Mouse (Mus musculus): Measurements from ENCODE around the gene Gm20388. TPM values are rescaled to one million over a fixed set of nuclear protein-coding genes. Genes with fewer than 3 reads are reported as not detected.

Gene Gm20388
- polyA plus RNA-seq, 1 experiment = 23.9 TPM

DNA sequence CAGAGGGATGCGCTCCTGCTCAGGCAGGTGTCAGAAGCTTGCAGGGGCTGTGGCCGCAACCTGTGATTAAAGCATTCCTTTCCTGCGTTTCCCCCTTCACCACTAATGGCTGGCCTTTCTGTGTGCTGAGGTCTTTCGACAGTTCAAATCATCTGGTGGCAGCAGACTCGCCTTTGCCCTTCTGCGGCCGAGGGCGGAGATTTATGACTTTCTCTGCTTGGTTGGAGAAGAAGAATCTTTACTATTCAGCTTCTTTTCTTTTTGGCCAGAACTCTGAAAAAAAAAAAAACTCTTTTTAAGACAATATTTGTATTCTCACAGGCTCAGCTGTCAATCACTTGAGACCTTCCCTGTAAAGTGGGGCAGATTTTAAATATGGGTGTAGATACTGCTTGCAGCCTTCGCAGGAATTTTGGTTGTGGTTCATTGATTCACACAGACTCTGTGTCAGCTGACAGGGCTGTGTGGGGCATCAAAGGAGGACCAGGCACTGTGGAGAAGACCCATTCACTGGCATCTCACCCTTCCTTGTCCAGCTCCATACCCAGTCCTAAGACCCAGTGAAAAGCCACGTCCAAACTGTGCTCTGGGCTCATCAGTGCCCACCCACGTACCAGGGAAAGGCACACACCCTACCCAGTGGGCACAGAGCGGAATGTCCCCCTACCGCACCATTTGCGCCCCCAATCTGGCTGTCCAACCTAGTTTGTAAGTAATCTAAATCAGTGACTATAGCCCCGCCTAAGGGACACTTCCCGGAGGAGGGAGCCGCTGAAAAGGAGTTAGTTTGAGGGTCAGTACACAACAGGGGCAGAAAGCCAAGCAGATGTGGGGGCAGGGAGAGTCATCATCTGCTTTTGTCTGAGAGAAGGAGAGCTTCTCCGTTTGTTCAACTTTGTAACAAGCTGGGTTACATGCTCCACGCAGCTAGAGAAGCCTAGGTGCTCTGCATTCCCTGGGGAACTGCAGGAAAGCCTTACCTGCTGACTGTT lies 845.0 kb downstream of the Gm20388 start:
- no peak for TF ChIP-seq POLR2A (IDR thresholded peaks at IDR 0.05; ENCODE audit: extremely low read depth, insufficient read depth, low read length)
- TF ChIP-seq CTCF (IDR thresholded peaks at IDR 0.05; ENCODE audit: extremely low read depth, insufficient read depth, low read length) = no peak
- Histone ChIP-seq H3K4me3 (ENCODE audit: insufficient read depth, low read length) (no peak overlapping the region), H3K27ac (ENCODE audit: insufficient read depth, low read length) (no peak overlapping the region), H3K4me1 (ENCODE audit: control insufficient read depth, insufficient read depth, low read length) (no peaks in the 10 kb centered on the region)

DNA sequence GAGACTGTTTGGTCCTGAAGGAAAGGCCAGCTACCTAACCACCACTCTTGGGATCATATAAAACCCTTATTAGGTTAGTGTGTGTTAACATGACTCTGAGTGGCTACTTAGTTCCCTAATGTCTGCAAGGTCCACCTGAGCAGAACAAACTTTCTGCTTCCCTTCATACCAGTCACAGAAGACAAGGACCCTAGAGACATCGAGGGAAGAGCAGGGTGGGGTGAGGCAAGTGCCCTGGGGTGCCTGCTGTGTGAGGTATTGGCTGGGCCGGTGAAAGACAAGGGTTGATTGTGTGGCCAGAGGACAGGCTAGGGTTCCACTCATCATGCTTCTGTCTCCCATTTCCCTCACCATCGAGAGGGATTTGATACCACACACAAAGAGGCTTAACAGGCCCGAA lies 847.4 kb downstream of the Gm20388 start:
- TF ChIP-seq CTCF (IDR thresholded peaks at IDR 0.05; ENCODE audit: extremely low read depth, insufficient read depth, low read length) (no peak), POLR2A (IDR thresholded peaks at IDR 0.05; ENCODE audit: extremely low read depth, insufficient read depth, low read length) (no peak)
- Histone ChIP-seq H3K4me3 (ENCODE audit: insufficient read depth, low read length) (no peak overlapping the region), H3K27ac (ENCODE audit: insufficient read depth, low read length) (no peak overlapping the region), H3K4me1 (ENCODE audit: control insufficient read depth, insufficient read depth, low read length) (no peaks in the 10 kb centered on the region)

DNA sequence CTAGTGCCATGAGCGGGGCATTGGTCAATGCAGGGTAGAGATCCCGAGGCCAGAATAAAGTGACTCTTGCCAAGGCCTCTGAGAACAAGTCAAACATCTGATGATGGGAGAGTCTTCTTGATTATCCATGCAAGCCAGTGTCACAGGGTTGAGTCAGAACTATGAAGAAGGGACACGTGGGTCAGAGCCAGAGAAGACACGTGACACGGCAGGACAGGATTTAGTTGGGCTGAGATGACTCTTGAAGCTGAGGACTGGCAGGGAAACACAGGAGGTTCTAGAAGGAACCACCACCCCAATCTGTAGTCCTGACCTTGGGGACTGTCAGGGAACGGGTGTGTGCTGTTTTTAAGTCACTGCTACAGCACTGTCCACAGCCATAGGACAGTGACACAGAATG lies 849.2 kb downstream of the Gm20388 start:
- H3K4me1 ChIP-seq (ENCODE audit: control insufficient read depth, insufficient read depth, low read length) = no peaks in the 10 kb centered on the region
- no peak overlapping the region for H3K27ac ChIP-seq (ENCODE audit: insufficient read depth, low read length)
- no peak overlapping the region for H3K4me3 ChIP-seq (ENCODE audit: insufficient read depth, low read length)
- TF ChIP-seq CTCF (IDR thresholded peaks at IDR 0.05; ENCODE audit: extremely low read depth, insufficient read depth, low read length) (no peak), POLR2A (IDR thresholded peaks at IDR 0.05; ENCODE audit: extremely low read depth, insufficient read depth, low read length) (no peak)

DNA sequence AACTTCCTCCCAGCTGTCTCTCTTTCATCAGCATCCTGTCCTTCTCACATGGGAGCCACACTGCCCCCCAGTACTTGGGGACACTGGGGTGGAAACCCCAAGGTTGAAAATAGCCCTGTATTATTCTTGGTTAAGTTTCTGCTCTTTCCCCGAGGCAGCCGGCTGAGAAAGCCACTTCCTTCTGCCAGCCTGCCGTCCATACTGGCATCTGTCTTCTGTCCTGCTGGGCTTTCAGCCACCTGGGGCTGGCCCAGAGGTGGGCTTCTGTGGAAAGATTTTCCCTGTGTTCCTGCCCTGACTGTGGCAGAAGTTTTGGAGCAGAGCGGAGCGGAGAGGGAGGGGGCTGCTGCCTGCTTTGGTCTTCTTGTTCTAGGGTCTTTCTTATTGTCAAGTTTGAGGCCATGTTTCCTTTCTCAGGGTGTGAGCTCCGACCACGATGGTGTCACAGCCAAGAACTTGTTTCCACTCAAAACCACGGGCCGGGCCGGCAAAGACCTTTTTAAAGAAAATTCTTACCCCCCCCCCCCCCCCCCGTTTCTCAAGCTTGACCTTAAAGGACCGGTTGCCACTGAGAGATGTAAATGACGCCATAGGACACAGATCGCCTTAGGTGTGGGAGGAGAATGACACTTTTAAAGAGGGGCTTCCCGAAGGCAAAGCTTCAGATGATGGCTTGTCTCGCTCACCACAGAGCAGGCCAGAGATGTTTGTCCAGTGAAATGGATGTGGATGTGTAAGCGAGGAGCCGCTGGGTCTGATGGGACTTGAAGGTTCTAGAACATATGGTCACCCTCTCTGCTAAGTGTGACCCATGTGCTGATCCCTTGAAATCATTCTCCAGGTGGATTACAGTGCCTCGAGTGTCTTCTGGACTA lies 849.9 kb downstream of the Gm20388 start:
- no peak for TF ChIP-seq CTCF (IDR thresholded peaks at IDR 0.05; ENCODE audit: extremely low read depth, insufficient read depth, low read length)
- TF ChIP-seq POLR2A (IDR thresholded peaks at IDR 0.05; ENCODE audit: extremely low read depth, insufficient read depth, low read length) = no peak
- no peaks in the 10 kb centered on the region for H3K4me1 ChIP-seq (ENCODE audit: control insufficient read depth, insufficient read depth, low read length)
- H3K4me3 ChIP-seq (ENCODE audit: insufficient read depth, low read length) = no peak overlapping the region
- no peak overlapping the region for H3K27ac ChIP-seq (ENCODE audit: insufficient read depth, low read length)

DNA sequence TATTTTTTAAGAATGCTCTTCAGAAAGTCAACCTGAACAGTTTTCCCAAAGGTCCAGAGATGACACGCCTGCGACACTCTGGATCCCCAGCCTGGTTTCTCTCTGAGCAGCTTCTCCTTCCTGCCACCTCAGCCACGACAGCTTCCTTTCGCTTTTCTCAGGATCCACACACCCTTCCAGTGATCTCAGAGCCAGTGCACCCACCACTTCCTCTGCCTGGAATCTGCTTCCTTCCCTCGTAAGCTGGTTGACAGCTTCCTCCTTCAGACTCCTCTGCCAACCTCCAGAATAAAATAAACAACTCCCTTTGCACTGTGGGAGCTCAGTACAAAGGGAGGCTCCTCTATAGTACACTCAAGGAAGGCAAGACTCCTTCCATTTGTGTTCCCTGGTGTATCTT lies 852.6 kb downstream of the Gm20388 start:
- no peak overlapping the region for H3K4me3 ChIP-seq (ENCODE audit: insufficient read depth, low read length)
- H3K4me1 ChIP-seq (ENCODE audit: control insufficient read depth, insufficient read depth, low read length) = no peaks in the 10 kb centered on the region
- TF ChIP-seq POLR2A (IDR thresholded peaks at IDR 0.05; ENCODE audit: extremely low read depth, insufficient read depth, low read length) = no peak
- TF ChIP-seq CTCF (IDR thresholded peaks at IDR 0.05; ENCODE audit: extremely low read depth, insufficient read depth, low read length) = no peak
- no peak overlapping the region for H3K27ac ChIP-seq (ENCODE audit: insufficient read depth, low read length)

DNA sequence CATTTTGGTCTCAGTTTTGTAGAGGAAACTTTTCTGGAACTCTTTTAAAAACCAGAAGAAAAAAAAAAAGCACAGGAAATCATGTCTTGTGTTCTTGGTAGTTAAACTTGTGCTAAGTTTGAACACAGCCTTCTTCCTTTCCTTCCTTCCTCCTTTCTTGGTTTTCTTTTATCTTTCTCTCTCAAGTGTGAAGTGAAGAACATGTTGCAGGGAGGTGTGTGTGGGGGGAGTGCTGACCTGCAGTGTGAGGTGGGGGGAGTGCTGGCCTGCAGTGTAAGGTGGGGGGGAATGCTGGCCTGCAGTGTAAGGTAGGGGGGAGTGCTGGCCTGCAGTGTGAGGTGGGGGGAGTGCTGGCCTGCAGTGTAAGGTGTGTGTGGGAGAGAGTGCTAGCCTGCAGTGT lies 854.0 kb downstream of the Gm20388 start:
- H3K4me3 ChIP-seq (ENCODE audit: insufficient read depth, low read length) = no peak overlapping the region
- no peaks in the 10 kb centered on the region for H3K4me1 ChIP-seq (ENCODE audit: control insufficient read depth, insufficient read depth, low read length)
- H3K27ac ChIP-seq (ENCODE audit: insufficient read depth, low read length) = no peak overlapping the region
- no peak for TF ChIP-seq CTCF (IDR thresholded peaks at IDR 0.05; ENCODE audit: extremely low read depth, insufficient read depth, low read length)
- no peak for TF ChIP-seq POLR2A (IDR thresholded peaks at IDR 0.05; ENCODE audit: extremely low read depth, insufficient read depth, low read length)

DNA sequence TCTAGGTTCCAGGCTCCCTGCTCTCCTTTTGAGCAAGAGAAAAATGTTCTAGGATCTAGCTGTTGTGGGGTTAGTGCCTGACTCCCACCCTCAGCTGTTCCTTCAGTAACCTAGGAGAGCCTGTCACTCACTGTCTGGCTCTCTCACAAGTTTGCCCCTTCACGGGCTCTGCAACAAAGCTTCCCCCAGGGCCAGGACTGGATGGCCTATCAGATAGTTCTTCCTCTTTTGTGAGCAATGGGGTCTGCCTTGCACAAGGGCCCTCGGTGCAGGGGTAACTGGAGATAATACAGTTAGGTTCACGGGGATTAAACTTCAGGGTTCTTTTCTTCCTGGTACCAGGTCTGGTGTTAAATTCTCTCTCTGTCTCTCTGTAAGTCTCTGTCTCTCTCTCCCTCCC lies 856.0 kb downstream of the Gm20388 start:
- Histone ChIP-seq H3K27ac (ENCODE audit: insufficient read depth, low read length) (no peak overlapping the region), H3K4me3 (ENCODE audit: insufficient read depth, low read length) (no peak overlapping the region), H3K4me1 (ENCODE audit: control insufficient read depth, insufficient read depth, low read length) (no peaks in the 10 kb centered on the region)
- TF ChIP-seq CTCF (IDR thresholded peaks at IDR 0.05; ENCODE audit: extremely low read depth, insufficient read depth, low read length) (no peak), POLR2A (IDR thresholded peaks at IDR 0.05; ENCODE audit: extremely low read depth, insufficient read depth, low read length) (no peak)

DNA sequence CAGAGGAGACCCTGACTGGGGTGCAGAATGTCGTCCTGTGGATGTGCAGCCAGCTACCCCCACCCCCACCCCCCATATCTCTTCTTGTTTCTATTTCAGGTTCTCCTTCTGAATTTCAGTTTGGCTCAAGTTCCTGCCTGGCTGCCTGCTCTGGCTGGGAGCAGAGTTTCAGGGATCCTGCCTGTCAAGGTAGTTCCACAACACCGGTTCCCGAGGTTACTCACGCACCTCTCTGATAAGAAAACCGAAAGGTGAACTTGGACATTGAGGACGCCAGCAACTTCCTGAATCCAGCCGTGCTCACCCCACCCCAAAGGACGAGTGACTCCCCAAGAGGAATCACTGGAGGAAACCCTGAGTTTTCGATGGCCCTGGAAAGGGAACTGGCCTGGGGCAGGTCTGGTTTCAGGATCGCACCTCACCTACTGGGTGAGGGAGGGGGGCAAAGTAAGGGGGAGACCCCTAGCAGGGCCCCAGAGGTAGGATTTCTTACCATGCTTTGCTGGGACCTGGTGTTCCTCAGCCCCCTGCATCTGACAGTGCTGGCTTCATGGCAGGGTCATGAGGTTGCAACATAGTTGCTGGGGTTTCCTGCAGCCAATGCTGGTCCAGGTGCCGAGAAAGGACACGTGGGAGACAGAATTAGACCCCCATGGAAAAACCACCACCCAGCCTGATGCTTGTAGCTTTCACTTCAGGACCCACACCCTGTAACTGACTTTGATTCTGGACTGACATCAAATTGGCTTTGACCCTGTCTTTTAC lies 858.0 kb downstream of the Gm20388 start:
- Histone ChIP-seq H3K27ac (ENCODE audit: insufficient read depth, low read length) (no peak overlapping the region), H3K4me3 (ENCODE audit: insufficient read depth, low read length) (no peak overlapping the region), H3K4me1 (ENCODE audit: control insufficient read depth, insufficient read depth, low read length) (no peaks in the 10 kb centered on the region)
- TF ChIP-seq POLR2A (IDR thresholded peaks at IDR 0.05; ENCODE audit: extremely low read depth, insufficient read depth, low read length) = no peak
- TF ChIP-seq CTCF (IDR thresholded peaks at IDR 0.05; ENCODE audit: extremely low read depth, insufficient read depth, low read length) = no peak

DNA sequence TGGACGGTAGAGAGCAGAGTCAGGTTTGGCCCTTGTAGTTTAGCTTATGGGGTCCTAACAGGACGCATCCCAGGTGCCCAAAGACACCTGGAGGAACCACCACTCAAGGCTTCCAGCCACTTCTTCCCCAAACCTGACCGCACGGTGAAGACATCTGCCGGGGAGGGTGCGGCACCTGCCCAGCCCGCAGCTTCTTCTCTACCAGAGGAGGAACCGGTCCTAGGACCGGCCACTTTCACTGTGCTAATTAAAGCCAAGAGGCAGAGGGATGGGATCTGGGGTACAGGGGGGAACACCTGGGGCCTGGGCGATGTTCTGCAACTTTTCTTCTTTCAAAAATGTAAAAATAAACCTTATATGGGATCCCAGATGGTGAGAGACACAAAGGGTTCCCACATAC lies 866.5 kb downstream of the Gm20388 start:
- Histone ChIP-seq H3K27ac (ENCODE audit: insufficient read depth, low read length) (no peak overlapping the region), H3K4me1 (ENCODE audit: control insufficient read depth, insufficient read depth, low read length) (no peaks in the 10 kb centered on the region), H3K4me3 (ENCODE audit: insufficient read depth, low read length) (no peak overlapping the region)
- TF ChIP-seq CTCF (IDR thresholded peaks at IDR 0.05; ENCODE audit: extremely low read depth, insufficient read depth, low read length) = no peak
- TF ChIP-seq POLR2A (IDR thresholded peaks at IDR 0.05; ENCODE audit: extremely low read depth, insufficient read depth, low read length) = no peak

Data from cortical plate, adult 2 months (tissue).